Comparison of ENCODE assay signal across 18 mouse cellular contexts in genomic region chr16:43922024-43922423, GRCm38 (mm10). TPM values are rescaled to one million over a fixed set of nuclear protein-coding genes. Genes with fewer than 3 reads are reported as not detected.
"Had no signal": no experiment of that assay in that cellular context is flagged by ENCODE, and none has a peak within 500 bp of the region (broad histone marks: within the 10 kb centered on the region; RNA-seq: fewer than 3 reads in every experiment).

No protein-coding gene starts in this region.

- H3K4me3 ChIP-seq: kidney, embryonic 15.5 days; left cerebral cortex, adult 2 months; liver, embryonic 13.5 days; myocyte; neural tube, embryonic 13.5 days had no signal

- H3K27ac ChIP-seq: kidney, embryonic 15.5 days; left cerebral cortex, adult 2 months; liver, embryonic 13.5 days; neural tube, embryonic 13.5 days had no signal

- H3K4me2 ChIP-seq: kidney, embryonic 15.5 days; liver, embryonic 13.5 days; neural tube, embryonic 13.5 days had no signal

- DNase-seq: kidney, adult 11 months; kidney, adult 8-10 months; kidney, postnatal 10 days; kidney, postnatal 4 days; layer of hippocampus, postnatal 36 days; liver, embryonic 13.5 days; lung, adult 2 months; lung, postnatal 14 days; lung, postnatal 4 days; retina, postnatal 1 day; right cerebral cortex, postnatal 25 days; spleen, adult 18-20 months; thymus, adult 18-20 months; thymus, postnatal 36 days had no signal

- H3K9ac ChIP-seq: kidney, embryonic 15.5 days; liver, embryonic 13.5 days; neural tube, embryonic 13.5 days had no signal

- H3K36me3 ChIP-seq: kidney, embryonic 15.5 days; liver, embryonic 13.5 days; neural tube, embryonic 13.5 days had no signal

- H3K9me3 ChIP-seq: kidney, embryonic 15.5 days; liver, embryonic 13.5 days; neural tube, embryonic 13.5 days had no signal

- H3K27me3 ChIP-seq: kidney, embryonic 15.5 days; liver, embryonic 13.5 days; neural tube, embryonic 13.5 days had no signal

RNA-seq across cellular contexts. Expression of gene Zdhhc23, which starts 57.6 kb away (rescaled TPM):
- polyA plus RNA-seq: myocyte had no signal
